In genomic region chr17:52980958-52981357, GRCm38 (mm10) we compare ENCODE assay signal across 19 mouse cellular contexts.
DNase-seq lines count a peak whose midpoint lies in the region; ATAC-seq and TF ChIP-seq lines count a peak whose summit lies in the region.
"Had no signal": no experiment of that assay in that cellular context is flagged by ENCODE, and none has a peak within 500 bp of the region (broad histone marks: within the 10 kb centered on the region; RNA-seq: fewer than 3 reads in every experiment).

No protein-coding gene starts in this region.

- peak; percentile 42 for TF ChIP-seq CTCF in hindbrain, postnatal 0 days (IDR thresholded peaks at IDR 0.05; ENCODE audit: low read depth)
- peak; percentile 50 for TF ChIP-seq CTCF in layer of hippocampus, adult 2 months (conservative IDR thresholded peaks at IDR 0.05)
- peak; percentile 54 for TF ChIP-seq CTCF in midbrain, postnatal 0 days (IDR thresholded peaks at IDR 0.05)

- peak; percentile 25 for DNase-seq in hindbrain, postnatal 0 days (ENCODE audit: low spot score)
- no peak for DNase-seq in layer of hippocampus, adult 2 months (ENCODE audit: low spot score in 2 of 2)
- no peak for DNase-seq in layer of hippocampus, adult 8-10 months (ENCODE audit: low spot score in 2 of 2)
- DNase-seq in midbrain, postnatal 0 days (ENCODE audit: low spot score), result no peak
- DNase-seq in lung, postnatal 10 days, result no peak
- DNase-seq: adrenal gland, adult 2 months; adrenal gland, postnatal 10 days; adrenal gland, postnatal 25 days; cerebellum, adult 11-12 months; cerebellum, adult 2 months; cerebellum, adult 9-10 months; cerebellum, postnatal 25 days had no signal

- H3K4me3 ChIP-seq in hindbrain, postnatal 0 days (ENCODE audit: low read length), result no peak overlapping the region
- H3K4me3 ChIP-seq in hindbrain, embryonic 16.5 days (ENCODE audit: low read length), result no peak overlapping the region
- no peak overlapping the region for H3K4me3 ChIP-seq in layer of hippocampus, adult 2 months
- H3K4me3 ChIP-seq in midbrain, postnatal 0 days (ENCODE audit: low read depth, low read length), result no peak overlapping the region
- no peak overlapping the region for H3K4me3 ChIP-seq in midbrain, embryonic 13.5 days (replicated peaks)
- H3K4me3 ChIP-seq: embryonic facial prominence, embryonic 10.5 days; embryonic facial prominence, embryonic 12.5 days; forebrain, embryonic 12.5 days had no signal

- H3K9ac ChIP-seq in hindbrain, postnatal 0 days (replicated peaks; ENCODE audit: low read length), result no peak overlapping the region
- H3K9ac ChIP-seq in hindbrain, embryonic 16.5 days (ENCODE audit: low read depth, low read length), result no peak overlapping the region
- no peak overlapping the region for H3K9ac ChIP-seq in midbrain, postnatal 0 days (replicated peaks; ENCODE audit: low read length, poor library complexity, severe bottlenecking)
- H3K9ac ChIP-seq in midbrain, embryonic 13.5 days (replicated peaks), result no peak overlapping the region
- H3K9ac ChIP-seq: embryonic facial prominence, embryonic 12.5 days; forebrain, embryonic 12.5 days had no signal

- H3K36me3 ChIP-seq in hindbrain, postnatal 0 days (ENCODE audit: insufficient read depth, low read length), result no peaks in the 10 kb centered on the region
- H3K36me3 ChIP-seq in hindbrain, embryonic 16.5 days (ENCODE audit: control insufficient read depth, insufficient read depth, low read length), result no peaks in the 10 kb centered on the region
- no peaks in the 10 kb centered on the region for H3K36me3 ChIP-seq in midbrain, postnatal 0 days (ENCODE audit: insufficient read depth, low read length)
- H3K36me3 ChIP-seq in midbrain, embryonic 13.5 days, result peaks cover 7% of the 10 kb centered on the region; the same call in 1 of the 2 replicates
- H3K36me3 ChIP-seq: embryonic facial prominence, embryonic 10.5 days; embryonic facial prominence, embryonic 12.5 days; forebrain, embryonic 12.5 days had no signal

- no peaks in the 10 kb centered on the region for H3K4me1 ChIP-seq in hindbrain, postnatal 0 days (ENCODE audit: insufficient read depth, low read length)
- no peaks in the 10 kb centered on the region for H3K4me1 ChIP-seq in hindbrain, embryonic 16.5 days (ENCODE audit: control insufficient read depth, insufficient read depth, low read depth, low read length)
- H3K4me1 ChIP-seq in midbrain, postnatal 0 days (ENCODE audit: insufficient read depth, low read length), result no peaks in the 10 kb centered on the region
- peaks cover 4% of the 10 kb centered on the region; the same call in 1 of the 2 replicates for H3K4me1 ChIP-seq in midbrain, embryonic 13.5 days (replicated peaks)
- H3K4me1 ChIP-seq: embryonic facial prominence, embryonic 10.5 days; embryonic facial prominence, embryonic 12.5 days; forebrain, embryonic 12.5 days had no signal

- no peak overlapping the region for H3K27ac ChIP-seq in hindbrain, postnatal 0 days
- H3K27ac ChIP-seq in hindbrain, embryonic 16.5 days (ENCODE audit: low read depth, low read length), result no peak overlapping the region
- no peak overlapping the region for H3K27ac ChIP-seq in layer of hippocampus, adult 2 months
- H3K27ac ChIP-seq in midbrain, postnatal 0 days (ENCODE audit: low read depth, low read length), result no peak overlapping the region
- no peak overlapping the region for H3K27ac ChIP-seq in midbrain, embryonic 13.5 days
- H3K27ac ChIP-seq: embryonic facial prominence, embryonic 10.5 days; embryonic facial prominence, embryonic 12.5 days; forebrain, embryonic 12.5 days had no signal

- H3K4me2 ChIP-seq in hindbrain, postnatal 0 days (ENCODE audit: low read depth, low read length), result no peak overlapping the region
- H3K4me2 ChIP-seq in hindbrain, embryonic 16.5 days (ENCODE audit: low read length), result no peak overlapping the region
- H3K4me2 ChIP-seq in midbrain, postnatal 0 days (ENCODE audit: low read depth, low read length, poor library complexity, severe bottlenecking), result no peak overlapping the region
- H3K4me2 ChIP-seq in midbrain, embryonic 13.5 days (replicated peaks), result no peak overlapping the region
- H3K4me2 ChIP-seq: embryonic facial prominence, embryonic 12.5 days; forebrain, embryonic 12.5 days had no signal

- no peaks in the 10 kb centered on the region for H3K27me3 ChIP-seq in hindbrain, postnatal 0 days (ENCODE audit: insufficient read depth, low read length)
- no peaks in the 10 kb centered on the region for H3K27me3 ChIP-seq in hindbrain, embryonic 16.5 days (replicated peaks; ENCODE audit: control insufficient read depth, insufficient read depth, low read length)
- H3K27me3 ChIP-seq in midbrain, postnatal 0 days (ENCODE audit: insufficient read depth, low read length), result no peaks in the 10 kb centered on the region
- no peaks in the 10 kb centered on the region for H3K27me3 ChIP-seq in midbrain, embryonic 13.5 days
- H3K27me3 ChIP-seq: embryonic facial prominence, embryonic 12.5 days; forebrain, embryonic 12.5 days had no signal

- ATAC-seq in hindbrain, postnatal 0 days, result no peak
- no peak for ATAC-seq in hindbrain, embryonic 16.5 days
- peak; percentile 41; the same call in 1 of the 2 replicates for ATAC-seq in midbrain, postnatal 0 days (ENCODE audit: low FRiP score)
- no peak for ATAC-seq in midbrain, embryonic 13.5 days
- ATAC-seq: forebrain, embryonic 14.5 days; forebrain, embryonic 16.5 days had no signal

- 91% methylated on average over 4 of the region's 4 CpGs for WGBS in hindbrain, postnatal 0 days
- 92% methylated on average over 4 of the region's 4 CpGs for WGBS in hindbrain, embryonic 16.5 days
- 94% methylated on average over 4 of the region's 4 CpGs for WGBS in midbrain, postnatal 0 days
- WGBS in midbrain, embryonic 13.5 days, result 95% methylated on average over 4 of the region's 4 CpGs

- H3K9me3 ChIP-seq in hindbrain, postnatal 0 days (ENCODE audit: low read length), result no peaks in the 10 kb centered on the region
- no peaks in the 10 kb centered on the region for H3K9me3 ChIP-seq in hindbrain, embryonic 16.5 days (ENCODE audit: control insufficient read depth, low read length)
- no peaks in the 10 kb centered on the region for H3K9me3 ChIP-seq in midbrain, postnatal 0 days (ENCODE audit: low read length)
- no peaks in the 10 kb centered on the region for H3K9me3 ChIP-seq in midbrain, embryonic 13.5 days
- H3K9me3 ChIP-seq: embryonic facial prominence, embryonic 10.5 days; embryonic facial prominence, embryonic 12.5 days; forebrain, embryonic 12.5 days had no signal
